Mouse (Mus musculus): ENCODE measurements at regions not wholly inside any gene's neighbourhood (a gene's known extent, or its start where the extent isn't known, plus 50 kb on each side); places are given as distances from the start of the nearest gene placed in this dataset.

- no peaks in the 10 kb centered on the region for H3K4me1 ChIP-seq (ENCODE audit: control insufficient read depth, insufficient read depth, low read length)
- no peak overlapping the region for H3K4me3 ChIP-seq
- peak; percentile 14 to 19 for DNase-seq
- no peaks in the 10 kb centered on the region for H3K36me3 ChIP-seq (ENCODE audit: control insufficient read depth, insufficient read depth, low read length)
- intact Hi-C loops (cut with DNase I), result no loop called here
- H3K27me3 ChIP-seq (ENCODE audit: control insufficient read depth, insufficient read depth, low read length), result no peaks in the 10 kb centered on the region
- no peaks in the 10 kb centered on the region for H3K79me2 ChIP-seq (replicated peaks; ENCODE audit: control insufficient read depth, insufficient read depth, low read length)
- peak overlapping the region; percentile 26; the same call in 1 of the 2 replicates for H3K27ac ChIP-seq
- H3K9ac ChIP-seq (ENCODE audit: low read depth, low read length), result no peak overlapping the region
- TF ChIP-seq CTCF (IDR thresholded peaks at IDR 0.05), result no peak
- no peak for TF ChIP-seq POLR2A (IDR thresholded peaks at IDR 0.05; ENCODE audit: insufficient read depth, low read depth, low read length)
- TF ChIP-seq EP300 (IDR thresholded peaks at IDR 0.05; ENCODE audit: insufficient read depth, low read depth, low read length), result no peak
- WGBS, result 61% methylated on average over 15 of the region's 15 CpGs
Measured at GRCm38 (mm10) chr15:50246418-50247186, 3638.1 kb upstream of the Gm7489 start.

GRCm38 (mm10) chr15:50260057-50260456 is 3624.6 kb upstream of the Gm7489 start:
- intact Hi-C loops (cut with DNase I), result no loop called here
- Histone ChIP-seq H3K4me3 (no peak overlapping the region), H3K4me1 (ENCODE audit: control insufficient read depth, insufficient read depth, low read length) (no peaks in the 10 kb centered on the region), H3K36me3 (ENCODE audit: control insufficient read depth, insufficient read depth, low read length) (no peaks in the 10 kb centered on the region), H3K9ac (ENCODE audit: low read depth, low read length) (no peak overlapping the region), H3K27me3 (ENCODE audit: control insufficient read depth, insufficient read depth, low read length) (no peaks in the 10 kb centered on the region), H3K79me2 (replicated peaks; ENCODE audit: control insufficient read depth, insufficient read depth, low read length) (no peaks in the 10 kb centered on the region), H3K27ac (no peak overlapping the region)
- no peak for DNase-seq
- TF ChIP-seq POLR2A (IDR thresholded peaks at IDR 0.05; ENCODE audit: insufficient read depth, low read depth, low read length), result no peak
- WGBS, result 77% methylated on average over 2 of the region's 2 CpGs

GRCm38 (mm10) chr15:50261245-50261872 is 3623.3 kb upstream of the Gm7489 start:
- Histone ChIP-seq H3K79me2 (replicated peaks; ENCODE audit: control insufficient read depth, insufficient read depth, low read length) (no peaks in the 10 kb centered on the region), H3K4me1 (ENCODE audit: control insufficient read depth, insufficient read depth, low read length) (no peaks in the 10 kb centered on the region), H3K4me3 (no peak overlapping the region), H3K27ac (no peak overlapping the region), H3K27me3 (ENCODE audit: control insufficient read depth, insufficient read depth, low read length) (no peaks in the 10 kb centered on the region), H3K36me3 (ENCODE audit: control insufficient read depth, insufficient read depth, low read length) (no peaks in the 10 kb centered on the region), H3K9ac (ENCODE audit: low read depth, low read length) (no peak overlapping the region)
- TF ChIP-seq POLR2A (IDR thresholded peaks at IDR 0.05; ENCODE audit: insufficient read depth, low read depth, low read length), result no peak
- TF ChIP-seq CTCF (IDR thresholded peaks at IDR 0.05), result peak; percentile 83
- peak in 1 of 2 experiments; percentile 10 for DNase-seq
- intact Hi-C loops (cut with DNase I), result no loop called here
- WGBS, result 71% methylated on average over 8 of the region's 8 CpGs

GRCm38 (mm10) chr15:50267542-50267941 is 3617.2 kb upstream of the Gm7489 start:
- no peaks in the 10 kb centered on the region for H3K79me2 ChIP-seq (replicated peaks; ENCODE audit: control insufficient read depth, insufficient read depth, low read length)
- no peak overlapping the region for H3K27ac ChIP-seq
- no peaks in the 10 kb centered on the region for H3K36me3 ChIP-seq (ENCODE audit: control insufficient read depth, insufficient read depth, low read length)
- H3K4me3 ChIP-seq, result no peak overlapping the region
- H3K9ac ChIP-seq (ENCODE audit: low read depth, low read length), result no peak overlapping the region
- no peak for TF ChIP-seq CTCF (IDR thresholded peaks at IDR 0.05)
- WGBS, result 64% methylated on average over 1 of the region's 1 CpGs
- no peak for DNase-seq
- intact Hi-C loops (cut with DNase I), result no loop called here
- no peaks in the 10 kb centered on the region for H3K27me3 ChIP-seq (ENCODE audit: control insufficient read depth, insufficient read depth, low read length)
- H3K4me1 ChIP-seq (ENCODE audit: control insufficient read depth, insufficient read depth, low read length), result no peaks in the 10 kb centered on the region

GRCm38 (mm10) chr15:50271646-50272045 is 3613.1 kb upstream of the Gm7489 start:
- TF ChIP-seq CTCF (IDR thresholded peaks at IDR 0.05), result no peak
- no peak for TF ChIP-seq EP300 (IDR thresholded peaks at IDR 0.05; ENCODE audit: insufficient read depth, low read depth, low read length)
- no peak for TF ChIP-seq POLR2A (IDR thresholded peaks at IDR 0.05; ENCODE audit: insufficient read depth, low read depth, low read length)
- DNase-seq, result no peak
- H3K79me2 ChIP-seq (replicated peaks; ENCODE audit: control insufficient read depth, insufficient read depth, low read length), result no peaks in the 10 kb centered on the region
- H3K4me3 ChIP-seq, result no peak overlapping the region
- no peaks in the 10 kb centered on the region for H3K27me3 ChIP-seq (ENCODE audit: control insufficient read depth, insufficient read depth, low read length)
- H3K27ac ChIP-seq, result no peak overlapping the region
- no peak overlapping the region for H3K9ac ChIP-seq (ENCODE audit: low read depth, low read length)
- H3K36me3 ChIP-seq (ENCODE audit: control insufficient read depth, insufficient read depth, low read length), result no peaks in the 10 kb centered on the region
- intact Hi-C loops (cut with DNase I), result no loop called here
- no peaks in the 10 kb centered on the region for H3K4me1 ChIP-seq (ENCODE audit: control insufficient read depth, insufficient read depth, low read length)

- no peaks in the 10 kb centered on the region for H3K36me3 ChIP-seq (ENCODE audit: control insufficient read depth, insufficient read depth, low read length)
- 69% methylated on average over 2 of the region's 2 CpGs for WGBS
- H3K79me2 ChIP-seq (replicated peaks; ENCODE audit: control insufficient read depth, insufficient read depth, low read length), result no peaks in the 10 kb centered on the region
- intact Hi-C loops (cut with DNase I), result no loop called here
- no peak overlapping the region for H3K4me3 ChIP-seq
- no peaks in the 10 kb centered on the region for H3K27me3 ChIP-seq (ENCODE audit: control insufficient read depth, insufficient read depth, low read length)
- no peak for DNase-seq
- no peak overlapping the region for H3K9ac ChIP-seq (ENCODE audit: low read depth, low read length)
- no peaks in the 10 kb centered on the region for H3K4me1 ChIP-seq (ENCODE audit: control insufficient read depth, insufficient read depth, low read length)
- no peak for TF ChIP-seq POLR2A (IDR thresholded peaks at IDR 0.05; ENCODE audit: insufficient read depth, low read depth, low read length)
- no peak for TF ChIP-seq EP300 (IDR thresholded peaks at IDR 0.05; ENCODE audit: insufficient read depth, low read depth, low read length)
- no peak for TF ChIP-seq CTCF (IDR thresholded peaks at IDR 0.05)
- H3K27ac ChIP-seq, result no peak overlapping the region
Measured at GRCm38 (mm10) chr15:50282576-50282975, 3602.1 kb upstream of the Gm7489 start.
